Mouse (Mus musculus) C2C12 (cell line): ENCODE measurements around the gene Tm4sf4.

Experiments used
- CEBPB ChIP-seq: IDR thresholded peaks from one replicate; pipeline ENCODE4 v1.6.1; 2011; ENCODE audit warnings: low read depth, mild to moderate bottlenecking, control low read depth, moderate library complexity
- CTCF ChIP-seq: IDR thresholded peaks from one replicate; pipeline ENCODE4 v1.5.1; 2011; ENCODE audit not compliant: control insufficient read depth, insufficient read depth, insufficient read length
- MAX ChIP-seq: IDR thresholded peaks from one replicate; pipeline ENCODE4 v1.6.1; 2011; ENCODE audit warnings: mild to moderate bottlenecking, control low read depth
- USF1 ChIP-seq: IDR thresholded peaks from one replicate; pipeline ENCODE4 v1.6.1; 2011; ENCODE audit warnings: low read depth, mild to moderate bottlenecking, control low read depth, moderate library complexity

DNA sequence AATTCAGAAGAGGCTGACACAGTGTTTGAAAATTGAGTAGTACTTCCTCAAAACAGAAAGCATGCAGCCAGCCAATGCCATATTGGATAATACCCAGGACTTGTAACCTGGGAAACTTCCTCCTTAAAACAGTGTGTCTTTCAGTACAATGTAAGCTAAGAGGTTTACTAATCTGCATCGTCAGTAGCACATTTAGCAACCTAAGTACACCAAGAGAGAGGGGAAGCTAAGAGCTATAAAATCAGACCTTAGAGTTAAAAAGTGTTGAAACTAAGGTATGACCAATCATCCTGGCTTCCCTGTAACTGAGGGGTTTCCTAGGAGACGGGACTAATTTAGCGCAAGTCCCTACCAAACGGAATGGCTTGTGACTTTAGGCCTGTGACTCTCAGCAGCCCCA lies 61.0 kb downstream of the Tm4sf4 start:
- TF ChIP-seq CTCF (no peak), USF1 (no peak), MAX (no peak), CEBPB (no peak)
